Mouse (Mus musculus) large intestine, adult 2 months (tissue): ENCODE measurements around the gene Vipr1. TPM values are rescaled to one million over a fixed set of nuclear protein-coding genes. Genes with fewer than 3 reads are reported as not detected.

ENCODE experiments used
- DNase-seq: peaks from one replicate; pipeline ENCODE4 v3.0.0-alpha.2; 2012; ENCODE audit warnings: low read depth, low spot score
- WGBS: fragments of 180-500 bp; shearing (Covaris S2); methylation state at CpG from one replicate; pipeline ENCODE4 v1.1.7; 2018; 5-methylcytosine and 5-hydroxymethylcytosine counted together
- polyA plus RNA-seq: library from polyadenylated mRNA; depleted of rRNA; stranded (reverse); fragments of >200 nt; gene quantifications from 2 replicates; pipeline ENCODE4 v1.2.3, GENCODE M21; 2012

The Vipr1 gene
- polyA plus RNA-seq, 1 experiment = 37.9 TPM

GRCm38 (mm10) chr9:121631946-121632345 is 10.6 kb upstream of the Vipr1 start:
- no peak for DNase-seq
- 26% methylated on average over 4 of the region's 4 CpGs for WGBS

DNA sequence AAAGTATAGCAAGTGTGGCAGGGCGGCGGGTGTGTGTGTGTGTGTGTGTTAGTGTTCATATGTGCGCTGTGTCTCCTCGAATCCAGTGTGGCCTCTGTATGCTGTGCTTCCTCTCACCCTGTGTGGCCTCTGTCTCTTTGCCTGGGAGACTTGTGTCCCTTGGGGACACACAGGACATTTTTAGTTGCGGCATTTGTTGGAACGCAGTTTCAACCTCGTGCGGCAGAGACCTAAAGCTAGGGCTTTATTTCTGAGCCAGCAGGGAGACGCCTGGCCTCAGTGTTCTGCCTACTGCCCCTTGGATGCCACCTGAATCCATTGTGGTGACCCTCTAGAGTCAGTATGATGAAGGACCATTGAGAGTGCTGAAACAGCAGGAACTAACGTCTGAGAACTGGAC is 9.6 kb upstream of the Vipr1 start:
- no peak for DNase-seq
- WGBS = 80% methylated on average over 10 of the region's 10 CpGs

DNA sequence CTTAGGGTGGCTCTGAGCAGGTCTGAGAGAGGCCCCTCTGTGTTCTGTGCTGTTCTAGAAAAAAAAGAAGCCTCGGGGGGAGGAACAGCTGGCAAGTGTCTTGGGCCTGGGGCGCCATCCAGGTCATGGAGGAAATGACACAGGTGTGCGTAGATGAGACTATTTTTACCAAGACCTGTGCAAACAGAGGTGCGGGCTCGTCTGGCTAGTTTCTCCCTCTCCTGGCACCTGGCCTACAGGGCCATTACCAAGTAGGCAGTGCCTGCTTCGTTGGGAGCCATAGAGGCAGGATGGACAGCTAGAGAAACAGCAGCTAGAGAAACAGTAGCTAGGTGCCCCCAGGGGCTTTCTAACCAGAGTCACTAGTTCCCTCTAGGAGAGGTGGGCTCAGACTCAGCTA is 9.2 kb upstream of the Vipr1 start:
- 20% methylated on average over 6 of the region's 6 CpGs for WGBS

GRCm38 (mm10) chr9:121635835-121636576 is 6.5 kb upstream of the Vipr1 start:
- 29% methylated on average over 7 of the region's 7 CpGs for WGBS

More for the DNA sequence above, 9.2 kb upstream of the Vipr1 start:
- no peak for DNase-seq

GRCm38 (mm10) chr9:121639790-121640189 is 2.7 kb upstream of the Vipr1 start:
- DNase-seq = no peak
- 80% methylated on average over 16 of the region's 16 CpGs for WGBS

More at GRCm38 (mm10) chr9:121635835-121636576, 6.5 kb upstream of the Vipr1 start:
- no peak for DNase-seq

GRCm38 (mm10) chr9:121641235-121641915 is 1.1 kb upstream of the Vipr1 start:
- no peak for DNase-seq
- WGBS = 6% methylated on average over 27 of the region's 27 CpGs

- 0% methylated on average over 26 of the region's 26 CpGs for WGBS
These were observed 515 bp upstream of the Vipr1 start, which contains the start of gene Lyzl4 for GRCm38 (mm10) chr9:121642001-121642400. Gene Lyzl4, minus strand, starts transcription at chr9:121642096.

GRCm38 (mm10) chr9:121644855-121645254 is 2.3 kb downstream of the Vipr1 start:
- WGBS = 19% methylated on average over 3 of the region's 3 CpGs
- no peak for DNase-seq

More at GRCm38 (mm10) chr9:121642001-121642400, 515 bp upstream of the Vipr1 start, which contains the start of gene Lyzl4:
- DNase-seq = no peak

DNA sequence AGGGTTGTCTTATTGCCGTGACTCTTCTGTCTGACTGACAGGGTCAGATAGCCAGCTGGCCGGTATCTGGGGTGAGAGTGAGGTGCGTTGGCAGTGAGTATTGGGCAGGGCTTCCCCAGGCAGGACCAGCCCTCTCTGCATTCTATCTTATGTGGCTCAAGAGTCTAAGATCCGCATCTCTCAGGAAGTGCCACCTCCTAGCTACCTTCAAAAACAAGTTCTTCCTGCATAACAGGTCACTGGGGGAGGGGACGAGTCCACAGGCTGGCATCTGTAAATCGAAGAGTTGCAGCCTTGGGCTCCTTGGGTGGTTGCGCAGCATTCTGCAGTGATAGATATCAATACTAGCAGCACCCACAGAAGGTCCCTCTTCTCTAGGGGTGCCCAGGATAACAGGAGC is 4.5 kb downstream of the Vipr1 start:
- DNase-seq = no peak
- 24% methylated on average over 7 of the region's 7 CpGs for WGBS

DNA sequence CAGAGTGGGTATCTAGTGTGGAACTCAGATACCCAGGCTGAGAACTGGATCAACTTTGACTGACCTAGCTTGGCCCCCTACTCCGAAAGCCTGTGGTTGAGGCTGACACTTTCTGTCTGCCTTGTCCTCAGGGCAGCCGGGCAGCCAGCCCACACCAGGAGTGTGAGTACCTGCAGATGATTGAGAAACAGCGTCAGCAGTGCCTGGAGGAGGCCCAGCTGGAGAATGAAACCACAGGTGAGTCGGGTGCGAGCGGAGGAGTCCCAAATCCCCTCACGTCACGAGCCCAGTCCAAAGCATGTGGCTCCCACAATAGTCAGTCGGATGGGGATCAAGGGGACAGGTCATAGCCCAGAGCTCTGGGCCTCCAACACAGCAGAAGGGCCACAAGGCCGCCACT is 11.2 kb downstream of the Vipr1 start:
- WGBS = 79% methylated on average over 10 of the region's 10 CpGs
- no peak for DNase-seq

DNA sequence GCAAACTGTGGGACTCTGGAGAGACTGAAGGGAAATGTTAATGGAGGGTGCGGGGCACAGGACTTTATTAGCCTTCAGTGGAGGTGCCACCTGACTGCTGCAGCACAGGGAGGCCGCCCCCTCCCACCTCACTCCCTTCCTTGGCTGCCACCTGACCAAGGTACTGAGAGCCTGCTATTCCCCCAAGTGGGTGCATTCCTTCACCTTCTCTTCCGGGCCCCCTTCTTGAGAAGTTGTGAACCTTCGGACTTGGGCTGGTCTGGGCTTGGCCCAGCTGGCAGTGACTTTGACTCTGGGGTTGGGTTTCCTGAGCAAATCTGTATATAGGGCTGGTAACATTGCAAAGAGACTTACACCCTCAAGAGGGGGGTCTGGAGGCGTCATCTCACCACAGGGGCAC is 13.8 kb downstream of the Vipr1 start:
- 31% methylated on average over 5 of the region's 5 CpGs for WGBS
- DNase-seq = no peak

DNA sequence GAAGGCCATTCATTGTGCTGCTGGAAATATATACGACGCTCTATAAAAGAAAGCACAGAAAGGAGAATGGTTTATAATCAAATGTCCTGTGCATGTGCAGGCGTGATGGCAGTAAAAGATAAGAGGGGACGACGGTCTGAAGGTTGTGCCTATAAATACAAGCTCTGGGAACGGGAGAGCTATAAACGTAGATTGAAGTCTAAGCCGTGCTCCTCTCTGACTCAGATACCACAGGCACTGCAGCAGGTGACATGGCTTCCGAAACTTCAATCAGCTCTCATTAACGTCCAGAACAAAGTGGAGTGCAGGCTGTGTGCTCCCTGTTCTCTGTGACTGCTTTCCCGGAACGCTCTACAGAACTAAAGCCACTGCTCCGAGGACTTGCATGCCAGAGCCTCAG is 14.6 kb downstream of the Vipr1 start:
- no peak for DNase-seq
- 14% methylated on average over 13 of the region's 13 CpGs for WGBS

DNA sequence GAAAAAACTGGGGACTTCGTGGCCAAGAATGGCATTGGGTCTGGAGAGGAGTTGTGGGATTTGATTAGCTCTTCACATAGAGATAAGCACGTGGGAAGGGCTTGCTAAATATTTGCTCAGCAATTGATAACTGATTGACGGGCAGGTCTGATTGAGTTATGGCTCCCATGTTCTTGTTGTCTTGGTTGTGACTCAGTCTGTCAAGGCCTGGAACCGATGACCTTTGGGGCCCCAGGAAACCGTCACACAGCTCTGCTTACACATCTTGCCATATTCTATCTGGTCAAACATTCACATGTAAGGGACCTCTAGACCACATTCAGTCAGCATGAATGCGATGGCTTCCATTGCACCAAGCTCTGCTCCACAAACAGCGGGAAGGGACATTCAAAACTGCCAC is 15.7 kb downstream of the Vipr1 start:
- WGBS = 42% methylated on average over 7 of the region's 7 CpGs
- DNase-seq = no peak

DNA sequence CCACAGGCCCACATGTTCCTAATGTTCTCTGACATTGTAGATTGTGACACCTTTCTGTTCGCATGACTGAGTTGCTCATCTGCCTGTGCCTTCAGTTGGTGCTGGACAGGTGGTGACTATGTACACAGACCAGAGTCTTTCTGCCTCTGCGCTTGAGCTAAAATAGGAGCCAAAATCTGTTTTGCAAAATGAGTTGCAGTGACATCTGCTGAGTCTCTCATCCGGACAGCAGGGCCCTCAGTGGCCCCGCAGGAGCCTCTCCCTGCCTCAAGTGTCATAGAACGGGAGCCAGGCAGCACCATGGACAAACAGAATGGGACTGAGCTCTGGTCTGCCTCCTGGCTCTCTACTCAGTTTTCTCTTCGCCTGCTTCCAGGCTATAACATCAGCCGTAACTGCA is 17.3 kb downstream of the Vipr1 start:
- 82% methylated on average over 7 of the region's 7 CpGs for WGBS
- no peak for DNase-seq

- WGBS = 86% methylated on average over 6 of the region's 6 CpGs
- DNase-seq = no peak
These were observed 21.0 kb downstream of the Vipr1 start for GRCm38 (mm10) chr9:121663467-121663866.

DNA sequence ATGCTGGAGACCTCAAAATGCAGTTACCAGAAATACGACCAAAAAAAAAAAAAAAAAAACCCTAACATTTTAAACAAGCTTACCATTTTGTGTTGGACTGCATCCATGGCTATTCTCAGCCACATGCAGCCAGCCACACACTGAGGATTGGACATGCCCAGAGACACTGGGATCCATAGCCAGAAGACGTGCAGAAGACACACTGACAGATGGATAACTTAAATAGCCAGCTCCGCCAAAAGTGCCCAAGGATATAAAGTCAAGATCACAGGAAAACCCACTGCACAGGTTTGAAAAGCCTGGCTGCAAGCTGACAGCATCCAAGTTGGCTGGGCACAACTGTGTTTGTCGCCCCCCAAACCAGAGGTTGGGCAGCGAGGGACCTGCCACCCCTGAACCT is 21.6 kb downstream of the Vipr1 start:
- WGBS = 87% methylated on average over 5 of the region's 5 CpGs
- no peak for DNase-seq

GRCm38 (mm10) chr9:121666957-121667630 is 24.6 kb downstream of the Vipr1 start:
- 76% methylated on average over 16 of the region's 16 CpGs for WGBS

GRCm38 (mm10) chr9:121667822-121668221 is 25.3 kb downstream of the Vipr1 start:
- DNase-seq = no peak
- WGBS = 62% methylated on average over 11 of the region's 11 CpGs

More at GRCm38 (mm10) chr9:121666957-121667630, 24.6 kb downstream of the Vipr1 start:
- no peak for DNase-seq

- WGBS = 60% methylated on average over 28 of the region's 28 CpGs
- DNase-seq = no peak
These were observed 26.9 kb downstream of the Vipr1 start for GRCm38 (mm10) chr9:121669348-121669791.

DNA sequence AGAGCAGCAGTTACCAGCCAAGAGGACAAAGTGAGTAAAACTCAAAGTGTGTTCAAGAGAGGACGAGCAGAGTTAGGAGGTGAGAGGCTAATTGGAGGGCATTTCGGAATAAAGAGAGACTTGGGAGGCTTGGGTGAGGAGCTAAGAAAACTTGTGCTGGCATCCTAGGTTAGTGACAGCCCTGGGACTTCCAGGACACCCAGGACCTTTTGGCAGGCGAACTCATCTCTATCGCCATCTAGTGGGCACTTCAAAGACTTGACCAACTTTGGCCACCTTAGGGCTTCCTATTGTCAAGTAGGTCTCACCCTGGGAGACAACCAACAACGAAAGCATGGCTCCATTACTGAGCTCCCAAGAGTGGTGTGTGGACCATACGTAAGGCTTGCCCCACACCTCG is 28.8 kb downstream of the Vipr1 start:
- 33% methylated on average over 7 of the region's 7 CpGs for WGBS
- DNase-seq = no peak
